Mouse (Mus musculus): Measurements from ENCODE around the gene Slc28a3. TPM values are rescaled to one million over a fixed set of nuclear protein-coding genes. Genes with fewer than 3 reads are reported as not detected.
A peak's percentile ranks its signal among the peaks of the same experiment; 100 is the strongest.

Gene Slc28a3
- polyA plus RNA-seq, 1 experiment from 2014 or later = 0.08 TPM

DNA sequence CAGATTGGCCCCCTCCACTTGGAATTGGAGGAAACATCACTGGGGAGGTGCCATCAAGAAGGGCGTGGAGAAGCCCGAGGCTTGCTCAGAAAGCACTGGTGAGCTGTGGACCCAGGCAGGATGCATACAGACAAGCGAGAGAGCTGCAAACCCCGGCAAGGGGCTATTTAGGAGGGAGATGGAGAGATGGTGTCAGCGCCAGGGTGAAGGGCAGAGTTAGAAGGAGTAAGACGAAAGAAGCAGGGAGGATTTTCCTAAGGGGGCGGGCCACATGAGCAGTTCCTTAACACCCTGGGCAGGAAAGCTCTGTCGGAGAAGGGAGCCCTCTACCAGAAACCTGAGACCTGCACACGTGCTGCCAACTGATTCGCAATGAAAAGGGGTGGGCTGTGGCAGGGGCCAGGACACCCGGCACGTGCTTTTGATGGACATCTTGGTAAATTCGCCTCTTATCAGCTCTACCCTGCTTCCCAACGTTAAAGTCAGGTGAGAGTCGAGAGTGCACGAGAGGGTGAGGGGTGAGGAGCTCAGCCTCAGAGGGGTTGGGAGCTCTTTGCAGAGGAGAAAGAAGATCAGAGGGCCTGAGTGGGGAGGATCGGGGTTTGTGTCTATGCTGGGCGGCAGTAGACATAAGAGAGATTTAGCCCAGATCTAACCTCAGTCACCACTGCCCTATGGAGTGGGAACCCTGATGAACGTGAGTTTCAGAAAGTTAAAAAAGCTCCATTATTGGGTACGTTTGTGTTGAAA lies 87.5 kb downstream of the Slc28a3 start:
- Histone ChIP-seq H3K4me2 (peak overlapping the region; percentile 70), H3K9ac (ENCODE audit: low read depth, low read length) (peak overlapping the region; percentile 61), H3K4me3 (ENCODE audit: low read depth, low read length) (peak overlapping the region; percentile 32), H3K27me3 (replicated peaks; ENCODE audit: control insufficient read depth, insufficient read depth, low read length) (peaks cover 3% of the 10 kb centered on the region; the same call in 1 of the 2 replicates), H3K4me1 (replicated peaks; ENCODE audit: control insufficient read depth, insufficient read depth, low read length) (peaks cover 27% of the 10 kb centered on the region), H3K36me3 (ENCODE audit: control insufficient read depth, insufficient read depth, low read length) (no peaks in the 10 kb centered on the region), H3K9me3 (ENCODE audit: control insufficient read depth, low read length) (no peaks in the 10 kb centered on the region), H3K27ac (ENCODE audit: low read depth, low read length) (peak overlapping the region; percentile 86)
- DNase-seq (ENCODE audit: low spot score) (peak; percentile 66), ATAC-seq (replicated peaks; ENCODE audit: low FRiP score) (peak; percentile 53)
- WGBS = 5% methylated on average over 20 of the region's 20 CpGs

DNA sequence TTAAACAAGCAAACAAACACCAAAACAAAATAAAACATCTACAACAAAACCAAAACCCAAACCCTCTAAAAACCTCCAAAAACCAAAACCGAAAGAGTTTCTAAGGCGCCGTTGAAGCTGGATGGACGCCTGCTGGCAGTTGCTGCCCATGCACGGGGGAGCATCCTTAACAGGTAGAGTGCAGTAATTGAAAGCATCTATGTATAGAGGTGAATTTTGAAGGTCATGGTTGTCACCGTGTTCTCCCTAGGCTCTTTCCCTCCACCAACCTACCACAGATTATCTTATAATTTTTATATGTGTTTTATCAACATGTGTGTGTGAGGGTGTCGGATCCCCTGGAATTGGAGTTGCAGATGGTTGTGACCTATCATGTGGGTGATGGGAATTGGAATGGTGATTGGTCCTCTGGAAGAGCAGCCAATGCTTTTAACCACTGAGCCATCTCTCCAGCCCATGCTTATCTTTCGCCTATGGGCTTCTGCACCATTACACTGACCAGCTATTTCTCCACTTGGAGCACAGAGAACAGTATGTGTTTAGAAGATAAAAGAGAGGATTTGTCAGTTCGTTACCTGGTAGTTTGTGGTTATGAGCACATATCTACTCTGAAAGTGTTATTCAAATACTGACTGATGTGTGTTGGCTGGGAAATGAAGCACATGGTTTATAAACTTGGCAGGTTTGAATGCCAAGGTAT lies 89.2 kb downstream of the Slc28a3 start:
- Histone ChIP-seq H3K4me2 (peak overlapping the region; percentile 2; the same call in 1 of the 2 replicates), H3K27ac (ENCODE audit: low read depth, low read length) (peak overlapping the region; percentile 86), H3K4me3 (ENCODE audit: low read depth, low read length) (no peak overlapping the region), H3K9me3 (ENCODE audit: control insufficient read depth, low read length) (no peaks in the 10 kb centered on the region), H3K27me3 (replicated peaks; ENCODE audit: control insufficient read depth, insufficient read depth, low read length) (peaks cover 3% of the 10 kb centered on the region; the same call in 1 of the 2 replicates), H3K36me3 (ENCODE audit: control insufficient read depth, insufficient read depth, low read length) (no peaks in the 10 kb centered on the region), H3K4me1 (replicated peaks; ENCODE audit: control insufficient read depth, insufficient read depth, low read length) (peaks cover 30% of the 10 kb centered on the region), H3K9ac (ENCODE audit: low read depth, low read length) (no peak overlapping the region)
- ATAC-seq (replicated peaks; ENCODE audit: low FRiP score) = peak; percentile 48
- DNase-seq (ENCODE audit: low spot score) = no peak
- 67% methylated on average over 9 of the region's 9 CpGs for WGBS

GRCm38 (mm10) chr13:58520580-58521330 lies 89.9 kb downstream of the Slc28a3 start:
- peak overlapping the region; percentile 86 for H3K27ac ChIP-seq (ENCODE audit: low read depth, low read length)
- no peak for ATAC-seq (replicated peaks; ENCODE audit: low FRiP score)
- 40% methylated on average over 7 of the region's 7 CpGs for WGBS

DNA sequence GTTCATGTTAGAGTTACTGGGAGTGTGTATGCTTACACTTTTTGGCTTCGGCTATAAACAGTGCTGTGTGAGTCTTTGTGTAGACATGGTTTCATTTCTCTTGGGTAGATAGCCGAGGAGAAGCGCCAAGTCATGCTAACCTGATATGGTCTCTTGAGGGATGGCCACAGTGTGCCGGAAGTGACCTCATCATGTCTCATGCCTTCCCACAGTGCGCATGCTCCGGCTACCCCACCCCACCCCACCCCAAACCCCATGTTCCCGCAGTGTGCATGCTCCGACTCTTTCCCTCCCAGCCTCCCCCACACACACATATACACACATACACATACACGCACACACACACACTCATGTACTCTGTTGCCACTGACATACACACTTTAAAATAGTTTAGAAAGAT lies 90.6 kb downstream of the Slc28a3 start:
- DNase-seq (ENCODE audit: low spot score) = no peak
- Histone ChIP-seq H3K9me3 (ENCODE audit: control insufficient read depth, low read length) (no peaks in the 10 kb centered on the region), H3K4me1 (replicated peaks; ENCODE audit: control insufficient read depth, insufficient read depth, low read length) (peaks cover 33% of the 10 kb centered on the region), H3K9ac (ENCODE audit: low read depth, low read length) (peak overlapping the region; percentile 31; the same call in 1 of the 2 replicates), H3K4me2 (peak overlapping the region; percentile 25; the same call in 1 of the 2 replicates), H3K27ac (ENCODE audit: low read depth, low read length) (peak overlapping the region; percentile 86), H3K27me3 (replicated peaks; ENCODE audit: control insufficient read depth, insufficient read depth, low read length) (peaks cover 3% of the 10 kb centered on the region; the same call in 1 of the 2 replicates), H3K36me3 (ENCODE audit: control insufficient read depth, insufficient read depth, low read length) (no peaks in the 10 kb centered on the region), H3K4me3 (ENCODE audit: low read depth, low read length) (no peak overlapping the region)
- WGBS = 70% methylated on average over 9 of the region's 9 CpGs
- peak; percentile 53 for ATAC-seq (replicated peaks; ENCODE audit: low FRiP score)

More at GRCm38 (mm10) chr13:58520580-58521330, 89.9 kb downstream of the Slc28a3 start:
- Histone ChIP-seq H3K36me3 (ENCODE audit: control insufficient read depth, insufficient read depth, low read length) (no peaks in the 10 kb centered on the region), H3K4me2 (peak overlapping the region; percentile 25), H3K4me3 (ENCODE audit: low read depth, low read length) (no peak overlapping the region), H3K9me3 (ENCODE audit: control insufficient read depth, low read length) (no peaks in the 10 kb centered on the region), H3K4me1 (replicated peaks; ENCODE audit: control insufficient read depth, insufficient read depth, low read length) (peaks cover 33% of the 10 kb centered on the region), H3K27me3 (replicated peaks; ENCODE audit: control insufficient read depth, insufficient read depth, low read length) (peaks cover 3% of the 10 kb centered on the region; the same call in 1 of the 2 replicates), H3K9ac (ENCODE audit: low read depth, low read length) (peak overlapping the region; percentile 31)
- DNase-seq (ENCODE audit: low spot score) = no peak

GRCm38 (mm10) chr13:58516277-58516676 lies 94.4 kb downstream of the Slc28a3 start:
- DNase-seq (ENCODE audit: low spot score) = no peak
- Histone ChIP-seq H3K4me3 (ENCODE audit: low read depth, low read length) (no peak overlapping the region), H3K9me3 (ENCODE audit: control insufficient read depth, low read length) (no peaks in the 10 kb centered on the region), H3K4me1 (replicated peaks; ENCODE audit: control insufficient read depth, insufficient read depth, low read length) (peaks cover 16% of the 10 kb centered on the region), H3K27me3 (replicated peaks; ENCODE audit: control insufficient read depth, insufficient read depth, low read length) (no peaks in the 10 kb centered on the region), H3K36me3 (ENCODE audit: control insufficient read depth, insufficient read depth, low read length) (no peaks in the 10 kb centered on the region), H3K9ac (ENCODE audit: low read depth, low read length) (no peak overlapping the region), H3K27ac (ENCODE audit: low read depth, low read length) (no peak overlapping the region), H3K4me2 (no peak overlapping the region)
- peak; percentile 79 for ATAC-seq (replicated peaks; ENCODE audit: low FRiP score)
- WGBS = 85% methylated on average over 4 of the region's 4 CpGs

- no peak overlapping the region; the same call in 1 of the 2 replicates for H3K27ac ChIP-seq (ENCODE audit: low read depth, low read length)
- H3K4me1 ChIP-seq (replicated peaks; ENCODE audit: control insufficient read depth, insufficient read depth, low read length) = peaks cover 11% of the 10 kb centered on the region
- DNase-seq (ENCODE audit: low spot score) = no peak
- peak; percentile 20; the same call in 1 of the 2 replicates for ATAC-seq (replicated peaks; ENCODE audit: low FRiP score)
- H3K36me3 ChIP-seq (ENCODE audit: control insufficient read depth, insufficient read depth, low read length) = no peaks in the 10 kb centered on the region
- H3K4me2 ChIP-seq = no peak overlapping the region
- H3K9ac ChIP-seq (ENCODE audit: low read depth, low read length) = no peak overlapping the region
- H3K27me3 ChIP-seq (replicated peaks; ENCODE audit: control insufficient read depth, insufficient read depth, low read length) = no peaks in the 10 kb centered on the region
- H3K4me3 ChIP-seq (ENCODE audit: low read depth, low read length) = no peak overlapping the region
- 81% methylated on average over 5 of the region's 5 CpGs for WGBS
- H3K9me3 ChIP-seq (ENCODE audit: control insufficient read depth, low read length) = no peaks in the 10 kb centered on the region
These were observed 95.0 kb downstream of the Slc28a3 start for GRCm38 (mm10) chr13:58515635-58516034.

DNA sequence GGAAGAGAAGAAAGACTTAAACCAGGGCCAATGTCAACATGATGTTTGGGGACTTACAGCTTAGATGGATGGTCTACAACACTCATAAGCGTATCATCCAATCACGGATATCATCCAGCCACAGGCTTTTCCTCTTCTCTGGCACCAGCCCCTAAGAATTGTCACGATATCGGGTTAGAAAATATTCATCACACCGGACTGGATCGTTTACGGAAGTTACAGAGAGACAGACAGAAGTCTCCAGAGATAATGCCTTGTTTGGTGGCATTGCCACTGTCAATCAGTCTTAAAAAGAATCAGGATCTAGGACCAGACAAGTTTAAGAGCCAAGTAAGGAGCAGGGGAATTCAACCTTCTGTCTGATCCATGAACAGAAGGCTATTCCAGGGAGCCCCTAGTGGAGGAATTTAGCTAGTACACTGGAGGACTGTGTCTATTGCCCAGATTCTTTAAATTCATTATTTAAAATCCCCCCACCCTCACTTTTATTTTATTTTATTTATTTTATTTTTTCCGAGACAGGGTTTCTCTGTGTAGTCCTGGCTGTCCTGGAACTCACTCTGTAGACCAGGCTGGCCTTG lies 96.4 kb downstream of the Slc28a3 start:
- ATAC-seq (replicated peaks; ENCODE audit: low FRiP score) = no peak
- no peak for DNase-seq (ENCODE audit: low spot score)
- no peak overlapping the region for H3K4me3 ChIP-seq (ENCODE audit: low read depth, low read length)

GRCm38 (mm10) chr13:58511926-58512325 lies 98.8 kb downstream of the Slc28a3 start:
- H3K9ac ChIP-seq (ENCODE audit: low read depth, low read length) = no peak overlapping the region
- WGBS = 38% methylated on average over 2 of the region's 2 CpGs
- no peaks in the 10 kb centered on the region for H3K9me3 ChIP-seq (ENCODE audit: control insufficient read depth, low read length)
- no peak overlapping the region for H3K27ac ChIP-seq (ENCODE audit: low read depth, low read length)
- DNase-seq (ENCODE audit: low spot score) = no peak
- peaks cover 6% of the 10 kb centered on the region; the same call in 1 of the 2 replicates for H3K4me1 ChIP-seq (replicated peaks; ENCODE audit: control insufficient read depth, insufficient read depth, low read length)
- no peak overlapping the region for H3K4me3 ChIP-seq (ENCODE audit: low read depth, low read length)
- no peaks in the 10 kb centered on the region for H3K27me3 ChIP-seq (replicated peaks; ENCODE audit: control insufficient read depth, insufficient read depth, low read length)
- no peaks in the 10 kb centered on the region for H3K36me3 ChIP-seq (ENCODE audit: control insufficient read depth, insufficient read depth, low read length)
- ATAC-seq (replicated peaks; ENCODE audit: low FRiP score) = no peak
- no peak overlapping the region for H3K4me2 ChIP-seq

More for the DNA sequence above, 96.4 kb downstream of the Slc28a3 start:
- Histone ChIP-seq H3K4me2 (no peak overlapping the region), H3K4me1 (replicated peaks; ENCODE audit: control insufficient read depth, insufficient read depth, low read length) (peaks cover 6% of the 10 kb centered on the region; the same call in 1 of the 2 replicates), H3K9ac (ENCODE audit: low read depth, low read length) (no peak overlapping the region), H3K27me3 (replicated peaks; ENCODE audit: control insufficient read depth, insufficient read depth, low read length) (no peaks in the 10 kb centered on the region), H3K9me3 (ENCODE audit: control insufficient read depth, low read length) (no peaks in the 10 kb centered on the region), H3K27ac (ENCODE audit: low read depth, low read length) (no peak overlapping the region), H3K36me3 (ENCODE audit: control insufficient read depth, insufficient read depth, low read length) (no peaks in the 10 kb centered on the region)
- 77% methylated on average over 8 of the region's 8 CpGs for WGBS
